Mouse (Mus musculus) CH12.LX (cell line): ENCODE data around the gene H2bfm.

Source experiments
- MAFK ChIP-seq: IDR thresholded peaks from 2 replicates; pipeline ENCODE4 v1.6.1; 2011; ENCODE audit warnings: low read length, improper control_type of control experiment; ENCODE audit not compliant: insufficient replicate concordance
- POLR2A ChIP-seq: IDR thresholded peaks from 2 replicates; pipeline ENCODE4 v1.6.1; 2011; ENCODE audit warnings: low read depth, mild to moderate bottlenecking, improper control_type of control experiment, low read length
- TCF12 ChIP-seq: IDR thresholded peaks from 2 replicates; pipeline ENCODE4 v1.6.1; 2014; ENCODE audit warnings: low read depth, mild to moderate bottlenecking, inconsistent platforms, low read length, improper control_type of control experiment
- ZMIZ1 ChIP-seq: IDR thresholded peaks from 2 replicates; pipeline ENCODE4 v1.6.1; 2012; ENCODE audit warnings: low read depth, mild to moderate bottlenecking, inconsistent platforms, low read length, improper control_type of control experiment

DNA sequence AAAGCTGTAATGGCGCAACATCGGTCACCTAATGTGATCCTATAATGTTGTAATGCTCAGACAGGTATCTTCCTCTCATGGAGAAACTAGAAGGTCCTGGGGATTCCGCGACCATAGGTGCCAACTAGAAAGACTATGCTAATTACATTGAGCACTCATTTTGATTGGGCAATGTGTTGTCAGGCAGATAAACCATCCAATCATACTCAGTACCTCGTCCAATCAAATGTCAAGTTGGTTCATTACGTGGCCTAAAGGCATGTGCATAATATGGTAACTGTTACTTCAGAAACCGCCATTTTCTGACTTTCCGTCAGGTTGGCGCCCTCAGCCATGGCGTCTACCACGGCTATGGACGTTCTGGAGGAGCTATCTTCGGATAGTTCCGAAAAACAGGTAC is at the start of gene H2bfm:
- TF ChIP-seq POLR2A (no peak), TCF12 (no peak), MAFK (no peak), ZMIZ1 (no peak)
